Mouse (Mus musculus) layer of hippocampus, adult 18-20 months (tissue): ENCODE measurements around the gene Pigk. TPM values are rescaled to one million over a fixed set of nuclear protein-coding genes. Genes with fewer than 3 reads are reported as not detected.

Source experiments
- DNase-seq, 2 experiments: peaks; one replicate each; pipeline ENCODE4 v3.0.0; 2022; ENCODE audit warnings: low spot score in 2 of 2
- total RNA-seq, 2 experiments: library from RNA; stranded (reverse); gene quantifications; 2 replicates each; pipeline ENCODE4 v1.2.3; 2021

The Pigk gene
- total RNA-seq, 2 experiments from 2014 or later = 44.1 to 50.4 TPM

GRCm38 (mm10) chr3:152832436-152832835 lies 118.5 kb downstream of the Pigk start:
- DNase-seq = no peak

- peak in 1 of 2 experiments; percentile 32 for DNase-seq
Observed at GRCm38 (mm10) chr3:152837407-152837806, 123.5 kb downstream of the Pigk start.

GRCm38 (mm10) chr3:152837938-152838337 lies 124.0 kb downstream of the Pigk start:
- DNase-seq = peak; percentile 68 to 90

GRCm38 (mm10) chr3:152841264-152841663 lies 127.4 kb downstream of the Pigk start:
- DNase-seq = no peak

GRCm38 (mm10) chr3:152842648-152843047 lies 128.7 kb downstream of the Pigk start:
- DNase-seq = no peak

GRCm38 (mm10) chr3:152843925-152844324 lies 130.0 kb downstream of the Pigk start:
- no peak for DNase-seq

GRCm38 (mm10) chr3:152855006-152855614 lies 141.2 kb downstream of the Pigk start:
- no peak for DNase-seq

GRCm38 (mm10) chr3:152856095-152856494 lies 142.2 kb downstream of the Pigk start:
- DNase-seq = no peak

- no peak for DNase-seq
Observed at GRCm38 (mm10) chr3:152861450-152861849, 147.6 kb downstream of the Pigk start.

GRCm38 (mm10) chr3:152861978-152862377 lies 148.1 kb downstream of the Pigk start:
- DNase-seq = no peak

- DNase-seq = peak in 1 of 2 experiments; percentile 45
Observed at GRCm38 (mm10) chr3:152866035-152866965, 152.4 kb downstream of the Pigk start.

- no peak for DNase-seq
Observed at GRCm38 (mm10) chr3:152867654-152868525, 154.0 kb downstream of the Pigk start.

- DNase-seq = no peak
Observed at GRCm38 (mm10) chr3:152872054-152872453, 158.2 kb downstream of the Pigk start.

- no peak for DNase-seq
Observed at GRCm38 (mm10) chr3:152872596-152872995, 158.7 kb downstream of the Pigk start.

- peak; percentile 37 to 66 for DNase-seq
Observed at GRCm38 (mm10) chr3:152874431-152875355, 160.8 kb downstream of the Pigk start.

GRCm38 (mm10) chr3:152875723-152876290 lies 161.9 kb downstream of the Pigk start:
- DNase-seq = no peak

GRCm38 (mm10) chr3:152880121-152880835 lies 166.4 kb downstream of the Pigk start:
- no peak for DNase-seq

GRCm38 (mm10) chr3:152881706-152882105 lies 167.8 kb downstream of the Pigk start:
- DNase-seq = no peak

- no peak for DNase-seq
Observed at GRCm38 (mm10) chr3:152883556-152883955, 169.7 kb downstream of the Pigk start.
